Mouse (Mus musculus) G1E (cell line): ENCODE results near the gene Rpl24.

ENCODE experiments used
- CTCF ChIP-seq: IDR thresholded peaks from 2 replicates; pipeline ENCODE4 v1.5.1; 2012; ENCODE audit warnings: low read depth, low read length, inconsistent platforms, mixed read lengths
- GATA1 ChIP-seq: IDR thresholded peaks from 2 replicates; pipeline ENCODE4 v1.6.1; 2012; ENCODE audit warnings: borderline replicate concordance, low read length, inconsistent platforms, mixed read lengths
- POLR2AphosphoS5 ChIP-seq: IDR thresholded peaks from 2 replicates; pipeline ENCODE4 v1.6.1; 2012; ENCODE audit warnings: low read depth, low read length, inconsistent platforms; ENCODE audit not compliant: insufficient replicate concordance
- TAL1 ChIP-seq: conservative IDR thresholded peaks from 2 replicates; pipeline ENCODE4 v1.6.1; 2012; ENCODE audit warnings: low read depth, low read length, inconsistent platforms, mixed read lengths

- TF ChIP-seq CTCF: no peak
- TF ChIP-seq GATA1: no peak
- TF ChIP-seq TAL1: no peak
- no peak for TF ChIP-seq POLR2AphosphoS5
Measured at GRCm38 (mm10) chr16:55966212-55966871, at the start of gene Rpl24.
